In genomic region chr17:24560301-24561028, GRCm38 (mm10) we compare ENCODE assay signal across 16 mouse cellular contexts. TPM values are rescaled to one million over a fixed set of nuclear protein-coding genes. Genes with fewer than 3 reads are reported as not detected.
DNase-seq lines count a peak whose midpoint lies in the region; ATAC-seq lines count a peak whose summit lies in the region.
"Had no signal": no experiment of that assay in that cellular context is flagged by ENCODE, and none has a peak within 500 bp of the region (broad histone marks: within the 10 kb centered on the region; RNA-seq: fewer than 3 reads in every experiment).

No protein-coding gene starts in this region.

- H3K36me3 ChIP-seq in limb, embryonic 15.5 days, result peaks cover 12% of the 10 kb centered on the region
- peaks cover 25% of the 10 kb centered on the region for H3K36me3 ChIP-seq in limb, embryonic 10.5 days

- no peak for ATAC-seq in limb, embryonic 15.5 days (ENCODE audit: insufficient number of reproducible peaks, low FRiP score, low TSS enrichment, low read depth)

- H3K27me3 ChIP-seq in limb, embryonic 15.5 days, result no peaks in the 10 kb centered on the region
- H3K27me3 ChIP-seq in limb, embryonic 10.5 days (ENCODE audit: low read depth, poor library complexity, severe bottlenecking), result no peaks in the 10 kb centered on the region
- H3K27me3 ChIP-seq: kidney, embryonic 15.5 days had no signal

- peaks cover 66% of the 10 kb centered on the region for H3K4me1 ChIP-seq in limb, embryonic 15.5 days
- H3K4me1 ChIP-seq in limb, embryonic 10.5 days, result peaks cover 28% of the 10 kb centered on the region

- WGBS in limb, embryonic 15.5 days, result 87% methylated on average over 5 of the region's 5 CpGs
- WGBS in limb, embryonic 10.5 days, result 91% methylated on average over 5 of the region's 5 CpGs

- H3K9me3 ChIP-seq in limb, embryonic 15.5 days, result no peaks in the 10 kb centered on the region
- H3K9me3 ChIP-seq in limb, embryonic 10.5 days (replicated peaks), result no peaks in the 10 kb centered on the region
- H3K9me3 ChIP-seq: forebrain, embryonic 10.5 days; kidney, embryonic 15.5 days; midbrain, embryonic 10.5 days had no signal

- H3K9ac ChIP-seq in limb, embryonic 15.5 days, result no peak overlapping the region
- H3K9ac ChIP-seq: kidney, embryonic 15.5 days; lung, embryonic 14.5 days had no signal

- H3K4me2 ChIP-seq in limb, embryonic 15.5 days, result no peak overlapping the region
- H3K4me2 ChIP-seq: kidney, embryonic 15.5 days; lung, embryonic 14.5 days had no signal

- DNase-seq in gastrocnemius, adult 18-20 months (ENCODE audit: low spot score), result peak; percentile 31
- DNase-seq in gastrocnemius, postnatal 10 days, result no peak
- no peak for DNase-seq in limb, embryonic 10.5 days (ENCODE audit: low spot score)
- peak; percentile 86 for DNase-seq in brain, adult 2 months (ENCODE audit: low read depth, low spot score)
- peak; percentile 72 to 79 for DNase-seq in cerebellum, postnatal 25 days
- no peak for DNase-seq in urinary bladder, adult 18-20 months (ENCODE audit: low spot score in 2 of 2)
- DNase-seq in urinary bladder, postnatal 36 days (ENCODE audit: low spot score in 2 of 2), result no peak
- DNase-seq: lung, embryonic 14.5 days; thymus, postnatal 4 days had no signal

- H3K27ac ChIP-seq in limb, embryonic 15.5 days, result peak overlapping the region; percentile 12; the same call in 1 of the 2 replicates
- no peak overlapping the region for H3K27ac ChIP-seq in limb, embryonic 10.5 days
- H3K27ac ChIP-seq: forebrain, embryonic 10.5 days; kidney, embryonic 15.5 days; midbrain, embryonic 10.5 days had no signal

- H3K4me3 ChIP-seq in limb, embryonic 15.5 days, result no peak overlapping the region
- H3K4me3 ChIP-seq in limb, embryonic 10.5 days, result no peak overlapping the region
- H3K4me3 ChIP-seq: forebrain, embryonic 10.5 days; kidney, embryonic 15.5 days; midbrain, embryonic 10.5 days had no signal

RNA-seq across cellular contexts. Expression of gene Pkd1, which starts 10.8 kb away (rescaled TPM):
- 10 to 100 TPM; 12.8 to 21.4 TPM for total RNA-seq in gastrocnemius, adult 18-20 months (2021)
- total RNA-seq in gastrocnemius, postnatal 10 days (2021), result 10 to 100 TPM; 34.6 to 49.1 TPM
- polyA plus RNA-seq in limb, embryonic 15.5 days (2015; fragmentation: Nextera tagmentation; extraction: Ambion mirVana), result 32.1 and 37.9 TPM in 2 replicates
- polyA plus RNA-seq in limb, embryonic 10.5 days (2016; fragmentation: Nextera tagmentation; extraction: Ambion mirVana), result 18.9 and 24.7 TPM in 2 replicates

RNA-seq across cellular contexts. Expression of gene Rab26, which starts 26.5 kb away (rescaled TPM):
- total RNA-seq in gastrocnemius, adult 18-20 months (2021), result not detected
- under 1 TPM; 0.18 to 0.47 TPM for total RNA-seq in gastrocnemius, postnatal 10 days (2021)
- polyA plus RNA-seq in limb, embryonic 15.5 days (2015; fragmentation: Nextera tagmentation; extraction: Ambion mirVana), result 3.0 and 3.8 TPM in 2 replicates
- 2.4 and 3.8 TPM in 2 replicates for polyA plus RNA-seq in limb, embryonic 10.5 days (2016; fragmentation: Nextera tagmentation; extraction: Ambion mirVana)
- total RNA-seq: granulocyte monocyte progenitor cell, adult 5-6 weeks; hematopoietic stem cell, adult 5-6 weeks; monocyte, adult 5-6 weeks had no signal

RNA-seq across cellular contexts. Expression of gene Traf7, which starts 32.7 kb away (rescaled TPM):
- 10 to 100 TPM; 25.7 to 29.7 TPM for total RNA-seq in gastrocnemius, adult 18-20 months (2021)
- total RNA-seq in gastrocnemius, postnatal 10 days (2021), result 10 to 100 TPM; 47.2 to 60.9 TPM
- polyA plus RNA-seq in limb, embryonic 15.5 days (2015; fragmentation: Nextera tagmentation; extraction: Ambion mirVana), result 89.8 and 104 TPM in 2 replicates
- polyA plus RNA-seq in limb, embryonic 10.5 days (2016; fragmentation: Nextera tagmentation; extraction: Ambion mirVana), result 125 and 136 TPM in 2 replicates

Comparison
In these comparisons a context has a peak if more than half of its experiments do, and no peak if none do; other contexts are left out.
1. DNase-seq: peak in gastrocnemius, adult 18-20 months (single experiment), brain, adult 2 months (single experiment) and cerebellum, postnatal 25 days (2 of 2); none in gastrocnemius, postnatal 10 days (single experiment), limb, embryonic 10.5 days (single experiment), urinary bladder, adult 18-20 months (0 of 2) and urinary bladder, postnatal 36 days (0 of 2).